Mouse (Mus musculus) adrenal gland, postnatal 4 days (tissue): ENCODE measurements around the gene Aox2. TPM values are rescaled to one million over a fixed set of nuclear protein-coding genes. Genes with fewer than 3 reads are reported as not detected.

Experiments
- DNase-seq, 2 experiments: peaks; one replicate each; pipeline ENCODE4 v3.0.0; 2021 to 2022; ENCODE audit warnings: low spot score in 2 of 2, mixed read lengths in 2 of 2
- long read RNA-seq, 2 experiments: library from polyadenylated mRNA; stranded (forward); transcript quantifications; one replicate each; pipeline ENCODE4 v2.0.0; 2021
- total RNA-seq, 2 experiments: library from RNA; stranded (reverse); gene quantifications; 2 replicates each; pipeline ENCODE4 v1.2.3; 2021

The Aox2 gene
- under 1 TPM; 0.11 TPM for total RNA-seq
- long read RNA-seq, experiment 1 = 0 reads
- long read RNA-seq, experiment 2 = 0 reads

GRCm38 (mm10) chr1:58278026-58278425 lies at the start of gene Aox2:
Aox2 (plus strand) TSS chr1:58278326.
- DNase-seq = no peak

GRCm38 (mm10) chr1:58228916-58229315 lies 49.2 kb upstream of the Aox2 start:
- no peak for DNase-seq

- DNase-seq = no peak
These were observed 48.4 kb upstream of the Aox2 start for GRCm38 (mm10) chr1:58229774-58230173.

GRCm38 (mm10) chr1:58230542-58230941 lies 47.6 kb upstream of the Aox2 start:
- DNase-seq = no peak

- DNase-seq = no peak
These were observed 42.7 kb upstream of the Aox2 start for GRCm38 (mm10) chr1:58235405-58235804.

- no peak for DNase-seq
These were observed 40.4 kb upstream of the Aox2 start for GRCm38 (mm10) chr1:58237527-58238299.

- no peak for DNase-seq
These were observed 39.7 kb upstream of the Aox2 start for GRCm38 (mm10) chr1:58238440-58238839.

- no peak for DNase-seq
These were observed 39.2 kb upstream of the Aox2 start for GRCm38 (mm10) chr1:58238961-58239360.

GRCm38 (mm10) chr1:58240347-58240746 lies 37.8 kb upstream of the Aox2 start:
- no peak for DNase-seq

GRCm38 (mm10) chr1:58244487-58244886 lies 33.6 kb upstream of the Aox2 start:
- no peak for DNase-seq

GRCm38 (mm10) chr1:58248518-58248917 lies 29.6 kb upstream of the Aox2 start:
- DNase-seq = no peak

GRCm38 (mm10) chr1:58253466-58253865 lies 24.7 kb upstream of the Aox2 start:
- no peak for DNase-seq

GRCm38 (mm10) chr1:58257195-58257991 lies 20.7 kb upstream of the Aox2 start:
- no peak for DNase-seq

GRCm38 (mm10) chr1:58260311-58260710 lies 17.8 kb upstream of the Aox2 start:
- no peak for DNase-seq

GRCm38 (mm10) chr1:58268231-58268630 lies 9.9 kb upstream of the Aox2 start:
- DNase-seq = no peak

- no peak for DNase-seq
These were observed 7.1 kb upstream of the Aox2 start for GRCm38 (mm10) chr1:58270807-58271569.

- DNase-seq = no peak
These were observed 2.2 kb upstream of the Aox2 start for GRCm38 (mm10) chr1:58275879-58276278.

GRCm38 (mm10) chr1:58278513-58278912 lies 387 bp downstream of the Aox2 start:
- no peak for DNase-seq

- DNase-seq = no peak
These were observed 2.3 kb downstream of the Aox2 start for GRCm38 (mm10) chr1:58280381-58280780.

- no peak for DNase-seq
These were observed 3.0 kb downstream of the Aox2 start for GRCm38 (mm10) chr1:58280939-58281624.

- no peak for DNase-seq
These were observed 3.5 kb downstream of the Aox2 start for GRCm38 (mm10) chr1:58281625-58281988.
